Mouse (Mus musculus) limb, embryonic 15.5 days (tissue): Measurements from ENCODE around the gene Pilra. TPM values are rescaled to one million over a fixed set of nuclear protein-coding genes. Genes with fewer than 3 reads are reported as not detected.

Experiments
- ATAC-seq: fragments of 200-750 bp; cut with Nextera tagmentation; 2 replicates; pipeline ENCODE4 v1.8.0; 2017; ENCODE audit warnings: low read depth, moderate TSS enrichment; ENCODE audit not compliant: insufficient number of reproducible peaks, low FRiP score, low TSS enrichment
- H3K27ac ChIP-seq: fragments of 300-500 bp; sonication (generic); 2 replicates; pipeline ENCODE4 v1.5.1; 2015; ENCODE audit warnings: moderate library complexity, mild to moderate bottlenecking, inconsistent platforms
- H3K27me3 ChIP-seq: fragments of 300-500 bp; sonication (generic); 2 replicates; pipeline ENCODE4 v1.6.1; 2015; ENCODE audit warnings: inconsistent platforms
- H3K36me3 ChIP-seq: fragments of 300-500 bp; sonication (generic); 2 replicates; pipeline ENCODE4 v1.6.1; 2015; ENCODE audit warnings: inconsistent platforms
- H3K4me1 ChIP-seq: fragments of 300-500 bp; sonication (generic); 2 replicates; pipeline ENCODE4 v1.6.1; 2015; ENCODE audit warnings: inconsistent platforms
- H3K4me2 ChIP-seq: fragments of 300-500 bp; sonication (generic); 2 replicates; pipeline ENCODE4 v1.6.1; 2015; ENCODE audit warnings: mild to moderate bottlenecking, inconsistent platforms
- H3K4me3 ChIP-seq: fragments of 300-500 bp; sonication (generic); 2 replicates; pipeline ENCODE4 v1.5.1; 2015; ENCODE audit warnings: mild to moderate bottlenecking, inconsistent platforms
- H3K9ac ChIP-seq: fragments of 300-500 bp; sonication (generic); 2 replicates; pipeline ENCODE4 v1.6.1; 2015; ENCODE audit warnings: inconsistent platforms
- H3K9me3 ChIP-seq: fragments of 300-500 bp; sonication (generic); 2 replicates; pipeline ENCODE4 v1.6.1; 2016; ENCODE audit warnings: inconsistent platforms
- polyA plus RNA-seq: library from polyadenylated mRNA; unstranded; fragments of >200 nt; fragmentation: Nextera tagmentation; extraction: Ambion mirVana; gene quantifications from 2 replicates; pipeline ENCODE4 v1.2.1, GENCODE M21; 2015

Gene Pilra
- polyA plus RNA-seq, 1 experiment from 2014 or later: 0.58 TPM

DNA sequence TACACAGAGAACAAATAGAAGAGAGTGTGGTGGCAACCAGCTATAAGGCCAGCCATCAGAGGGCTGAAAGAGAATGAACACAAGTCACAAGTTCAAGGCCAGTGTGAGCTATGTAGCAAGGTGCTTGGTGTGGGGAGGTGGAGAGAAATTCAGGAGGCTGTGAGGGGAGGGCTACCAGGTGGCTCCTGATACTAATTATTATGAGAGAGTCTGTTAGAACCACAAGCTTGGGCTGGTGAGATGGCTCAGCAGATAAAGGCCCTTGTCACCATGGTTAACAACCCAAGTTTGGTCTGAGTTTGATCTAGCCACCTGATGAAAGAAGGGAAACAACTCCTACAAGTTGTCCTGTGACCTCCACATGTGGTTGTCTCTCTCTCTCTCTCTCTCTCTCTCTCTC lies 63.3 kb downstream of the Pilra start:
- Histone ChIP-seq H3K27me3 (no peaks in the 10 kb centered on the region), H3K4me3 (no peak overlapping the region), H3K27ac (no peak overlapping the region), H3K9me3 (no peaks in the 10 kb centered on the region), H3K4me2 (no peak overlapping the region), H3K9ac (no peak overlapping the region), H3K36me3 (no peaks in the 10 kb centered on the region), H3K4me1 (peaks cover 18% of the 10 kb centered on the region)
- ATAC-seq: no peak

Other genes starting within 250 kb of the Pilra start
- 40.6 and 41.8 TPM in 2 replicates for gene Mospd3, start 235.2 kb downstream of the Pilra start, polyA plus RNA-seq
- 303 and 362 TPM in 2 replicates for gene Pcolce, start 222.5 kb downstream of the Pilra start, polyA plus RNA-seq
- gene Fbxo24, start 207.3 kb downstream of the Pilra start, polyA plus RNA-seq: 0.09 TPM in 1 of 2 replicates, not detected in the other
- gene Lrch4, start 207.2 kb downstream of the Pilra start, polyA plus RNA-seq: 32.8 and 34.1 TPM in 2 replicates
- 8.0 and 8.5 TPM in 2 replicates for gene Gm20605, start 207.1 kb downstream of the Pilra start, polyA plus RNA-seq
- gene Sap25, start 194.9 kb downstream of the Pilra start, polyA plus RNA-seq: 4.8 and 6.0 TPM in 2 replicates
- 0.19 and 0.38 TPM in 2 replicates for gene Irs3, start 190.6 kb downstream of the Pilra start, polyA plus RNA-seq
- gene Agfg2, start 151.6 kb downstream of the Pilra start, polyA plus RNA-seq: 15.9 and 17.4 TPM in 2 replicates
- gene Nyap1, start 94.7 kb downstream of the Pilra start, polyA plus RNA-seq: 1.9 and 3.5 TPM in 2 replicates
- 169 and 197 TPM in 2 replicates for gene Tsc22d4, start 90.6 kb downstream of the Pilra start, polyA plus RNA-seq
- 22.2 and 27.8 TPM in 2 replicates for gene Ppp1r35, start 57.4 kb downstream of the Pilra start, polyA plus RNA-seq
- gene Mepce, start 48.6 kb downstream of the Pilra start, polyA plus RNA-seq: 8.7 and 9.2 TPM in 2 replicates
- 19.7 and 24.4 TPM in 2 replicates for gene Zcwpw1, start 48.5 kb downstream of the Pilra start, polyA plus RNA-seq
- gene Pilrb1, start 21.8 kb upstream of the Pilra start, polyA plus RNA-seq: 0.29 and 0.40 TPM in 2 replicates
- 0.22 and 1.2 TPM in 2 replicates for gene Pilrb2, start 35.5 kb upstream of the Pilra start, polyA plus RNA-seq
- gene Cyp3a13, start 85.3 kb upstream of the Pilra start, polyA plus RNA-seq: 0.15 and 0.19 TPM in 2 replicates
- 0.40 and 0.67 TPM in 2 replicates for gene Gjc3, start 126.8 kb upstream of the Pilra start, polyA plus RNA-seq
- gene Azgp1, start 145.2 kb upstream of the Pilra start, polyA plus RNA-seq: not detected in 2 replicates
- not detected in 2 replicates for gene Smok3a, start 185.0 kb upstream of the Pilra start, polyA plus RNA-seq
- not detected in 2 replicates for gene Smok3b, start 185.1 kb upstream of the Pilra start, polyA plus RNA-seq
- not detected in 2 replicates for gene Smok3c, start 216.9 kb upstream of the Pilra start, polyA plus RNA-seq
- 15.6 and 17.0 TPM in 2 replicates for gene Zkscan1, start 248.8 kb upstream of the Pilra start, polyA plus RNA-seq